In genomic region chr9:44135731-44136411, GRCm38 (mm10) we compare ENCODE assay signal across 8 mouse cellular contexts. TPM values are rescaled to one million over a fixed set of nuclear protein-coding genes. Genes with fewer than 3 reads are reported as not detected.
DNase-seq lines count a peak whose midpoint lies in the region; ATAC-seq lines count a peak whose summit lies in the region.

No protein-coding gene starts in this region.

- DNase-seq in lung, postnatal 36 days: no peak
- no peak for DNase-seq in embryonic facial prominence, embryonic 11.5 days (ENCODE audit: low spot score)
- DNase-seq in gastrocnemius, adult 8-10 months (ENCODE audit: low spot score in 2 of 2): no peak
- DNase-seq in yolk sac, embryonic 10.5 days (ENCODE audit: low spot score): no peak
- no peak for DNase-seq in c-Kit-positive CD71-positive TER-119-positive erythroid progenitor cells, embryonic 14.5 days (ENCODE audit: low spot score)

- peak overlapping the region; percentile 70 for H3K4me3 ChIP-seq in lung, embryonic 15.5 days
- peak overlapping the region; percentile 58 for H3K4me3 ChIP-seq in embryonic facial prominence, embryonic 11.5 days (ENCODE audit: low read depth, low read length)
- peak overlapping the region; percentile 75 for H3K4me3 ChIP-seq in intestine, embryonic 16.5 days (ENCODE audit: low read length)
- H3K4me3 ChIP-seq in neural tube, embryonic 15.5 days (replicated peaks): peak overlapping the region; percentile 46

- peak overlapping the region; percentile 95 for H3K4me2 ChIP-seq in lung, embryonic 15.5 days
- peak overlapping the region; percentile 90 for H3K4me2 ChIP-seq in embryonic facial prominence, embryonic 11.5 days (ENCODE audit: low read depth, low read length)
- H3K4me2 ChIP-seq in intestine, embryonic 16.5 days (ENCODE audit: low read depth, low read length): peak overlapping the region; percentile 95
- H3K4me2 ChIP-seq in neural tube, embryonic 15.5 days: peak overlapping the region; percentile 83

- peak overlapping the region; percentile 70 for H3K9ac ChIP-seq in lung, embryonic 15.5 days
- peak overlapping the region; percentile 60 for H3K9ac ChIP-seq in embryonic facial prominence, embryonic 11.5 days (replicated peaks; ENCODE audit: low read length)
- H3K9ac ChIP-seq in intestine, embryonic 16.5 days (ENCODE audit: low read depth, low read length): peak overlapping the region; percentile 75
- H3K9ac ChIP-seq in neural tube, embryonic 15.5 days (replicated peaks): peak overlapping the region; percentile 54; the same call in 1 of the 2 replicates

- peaks cover 16% of the 10 kb centered on the region; the same call in 1 of the 2 replicates for H3K27me3 ChIP-seq in lung, embryonic 15.5 days
- peaks cover 25% of the 10 kb centered on the region for H3K27me3 ChIP-seq in embryonic facial prominence, embryonic 11.5 days (ENCODE audit: control insufficient read depth, insufficient read depth, low read length)
- peaks cover 15% of the 10 kb centered on the region for H3K27me3 ChIP-seq in intestine, embryonic 16.5 days (replicated peaks; ENCODE audit: control insufficient read depth, insufficient read depth, low read length)
- peaks cover 57% of the 10 kb centered on the region for H3K27me3 ChIP-seq in neural tube, embryonic 15.5 days (replicated peaks)

- H3K4me1 ChIP-seq in lung, embryonic 15.5 days: peaks cover 58% of the 10 kb centered on the region
- H3K4me1 ChIP-seq in embryonic facial prominence, embryonic 11.5 days (ENCODE audit: control insufficient read depth, insufficient read depth, low read length): peaks cover 5% of the 10 kb centered on the region
- peaks cover 32% of the 10 kb centered on the region for H3K4me1 ChIP-seq in intestine, embryonic 16.5 days (ENCODE audit: control insufficient read depth, insufficient read depth, low read length)
- H3K4me1 ChIP-seq in neural tube, embryonic 15.5 days: peaks cover 33% of the 10 kb centered on the region

- H3K36me3 ChIP-seq in lung, embryonic 15.5 days: peaks cover 19% of the 10 kb centered on the region
- H3K36me3 ChIP-seq in embryonic facial prominence, embryonic 11.5 days (replicated peaks; ENCODE audit: control insufficient read depth, insufficient read depth, low read depth, low read length): no peaks in the 10 kb centered on the region
- no peaks in the 10 kb centered on the region for H3K36me3 ChIP-seq in intestine, embryonic 16.5 days (ENCODE audit: control insufficient read depth, insufficient read depth, low read length)
- H3K36me3 ChIP-seq in neural tube, embryonic 15.5 days: no peaks in the 10 kb centered on the region

- H3K27ac ChIP-seq in lung, embryonic 15.5 days: peak overlapping the region; percentile 87
- no peak overlapping the region for H3K27ac ChIP-seq in embryonic facial prominence, embryonic 11.5 days (replicated peaks; ENCODE audit: low read depth, low read length)
- peak overlapping the region; percentile 77 for H3K27ac ChIP-seq in intestine, embryonic 16.5 days (ENCODE audit: low read length)
- peak overlapping the region; percentile 58 for H3K27ac ChIP-seq in neural tube, embryonic 15.5 days (replicated peaks)

- peak; percentile 24; the same call in 1 of the 2 replicates for ATAC-seq in lung, embryonic 15.5 days (ENCODE audit: borderline replicate concordance, extremely low read depth, low FRiP score, low TSS enrichment)
- ATAC-seq in embryonic facial prominence, embryonic 11.5 days (replicated peaks; ENCODE audit: insufficient number of reproducible peaks, low FRiP score, low TSS enrichment, low read depth): no peak
- ATAC-seq in intestine, embryonic 16.5 days: peak; percentile 22; the same call in 1 of the 2 replicates
- ATAC-seq in neural tube, embryonic 15.5 days (ENCODE audit: low FRiP score): no peak

- H3K9me3 ChIP-seq in lung, embryonic 15.5 days: no peaks in the 10 kb centered on the region
- H3K9me3 ChIP-seq in embryonic facial prominence, embryonic 11.5 days (replicated peaks; ENCODE audit: control insufficient read depth, low read length): no peaks in the 10 kb centered on the region
- H3K9me3 ChIP-seq in intestine, embryonic 16.5 days (ENCODE audit: control insufficient read depth, low read length): no peaks in the 10 kb centered on the region
- no peaks in the 10 kb centered on the region for H3K9me3 ChIP-seq in neural tube, embryonic 15.5 days (replicated peaks)

- 22% methylated on average over 7 of the region's 7 CpGs for WGBS in lung, embryonic 15.5 days
- 57% methylated on average over 7 of the region's 7 CpGs for WGBS in embryonic facial prominence, embryonic 11.5 days
- WGBS in intestine, embryonic 16.5 days: 42% methylated on average over 7 of the region's 7 CpGs
- 47% methylated on average over 7 of the region's 7 CpGs for WGBS in neural tube, embryonic 15.5 days

RNA-seq across cellular contexts. Expression of gene Mcam, which starts 1.6 kb away (rescaled TPM):
- 86.2 and 92.9 TPM in 2 replicates for polyA plus RNA-seq in lung, embryonic 15.5 days (2015; fragmentation: Nextera tagmentation; extraction: Ambion mirVana)
- 18.3 and 20.1 TPM in 2 replicates for polyA plus RNA-seq in embryonic facial prominence, embryonic 11.5 days (2014; fragmentation: Nextera tagmentation; extraction: Ambion mirVana)
- 42.9 and 45.1 TPM in 2 replicates for polyA plus RNA-seq in intestine, embryonic 16.5 days (2015; fragmentation: Nextera tagmentation; extraction: Ambion mirVana)
- polyA plus RNA-seq in neural tube, embryonic 15.5 days (2015; fragmentation: Nextera tagmentation; extraction: Ambion mirVana): 17.3 and 22.6 TPM in 2 replicates
- total RNA-seq in gastrocnemius, adult 8-10 months (2022): 10 to 100 TPM; 15.4 to 33.9 (median 26.2) TPM

RNA-seq across cellular contexts. Expression of gene Rnf26, which starts 22.6 kb away (rescaled TPM):
- polyA plus RNA-seq in lung, embryonic 15.5 days (2015; fragmentation: Nextera tagmentation; extraction: Ambion mirVana): 69.9 and 71.4 TPM in 2 replicates
- 59.5 and 65.9 TPM in 2 replicates for polyA plus RNA-seq in embryonic facial prominence, embryonic 11.5 days (2014; fragmentation: Nextera tagmentation; extraction: Ambion mirVana)
- polyA plus RNA-seq in intestine, embryonic 16.5 days (2015; fragmentation: Nextera tagmentation; extraction: Ambion mirVana): 45.4 and 48.1 TPM in 2 replicates
- polyA plus RNA-seq in neural tube, embryonic 15.5 days (2015; fragmentation: Nextera tagmentation; extraction: Ambion mirVana): 33.7 and 42.5 TPM in 2 replicates
- total RNA-seq in gastrocnemius, adult 8-10 months (2022): 1 to 10 TPM; 1.7 to 2.9 (median 2.6) TPM

RNA-seq across cellular contexts. Expression of gene Gm49380, which starts 22.6 kb away (rescaled TPM):
- 0.17 and 0.21 TPM in 2 replicates for polyA plus RNA-seq in lung, embryonic 15.5 days (2015; fragmentation: Nextera tagmentation; extraction: Ambion mirVana)
- 0.08 TPM in 1 of 2 replicates, not detected in the other for polyA plus RNA-seq in embryonic facial prominence, embryonic 11.5 days (2014; fragmentation: Nextera tagmentation; extraction: Ambion mirVana)
- 0.05 and 0.12 TPM in 2 replicates for polyA plus RNA-seq in intestine, embryonic 16.5 days (2015; fragmentation: Nextera tagmentation; extraction: Ambion mirVana)
- 0.15 and 0.58 TPM in 2 replicates for polyA plus RNA-seq in neural tube, embryonic 15.5 days (2015; fragmentation: Nextera tagmentation; extraction: Ambion mirVana)
- under 1 TPM; 0.31 to 0.60 (median 0.38) TPM for total RNA-seq in gastrocnemius, adult 8-10 months (2022)

RNA-seq across cellular contexts. Expression of gene C1qtnf5, which starts 28.8 kb away (rescaled TPM):
- 6.3 and 6.5 TPM in 2 replicates for polyA plus RNA-seq in lung, embryonic 15.5 days (2015; fragmentation: Nextera tagmentation; extraction: Ambion mirVana)
- polyA plus RNA-seq in embryonic facial prominence, embryonic 11.5 days (2014; fragmentation: Nextera tagmentation; extraction: Ambion mirVana): 0.53 and 0.56 TPM in 2 replicates
- polyA plus RNA-seq in intestine, embryonic 16.5 days (2015; fragmentation: Nextera tagmentation; extraction: Ambion mirVana): 2.7 and 3.0 TPM in 2 replicates
- polyA plus RNA-seq in neural tube, embryonic 15.5 days (2015; fragmentation: Nextera tagmentation; extraction: Ambion mirVana): 5.8 and 9.3 TPM in 2 replicates
- 1 to 10 TPM; 1.6 to 4.2 (median 3.0) TPM for total RNA-seq in gastrocnemius, adult 8-10 months (2022)

RNA-seq across cellular contexts. Expression of gene Mfrp, which starts 34.3 kb away (rescaled TPM):
- polyA plus RNA-seq in lung, embryonic 15.5 days (2015; fragmentation: Nextera tagmentation; extraction: Ambion mirVana): 0.14 and 0.28 TPM in 2 replicates
- polyA plus RNA-seq in embryonic facial prominence, embryonic 11.5 days (2014; fragmentation: Nextera tagmentation; extraction: Ambion mirVana): 0.17 and 0.32 TPM in 2 replicates
- 0.18 and 0.24 TPM in 2 replicates for polyA plus RNA-seq in intestine, embryonic 16.5 days (2015; fragmentation: Nextera tagmentation; extraction: Ambion mirVana)
- 0.08 and 0.28 TPM in 2 replicates for polyA plus RNA-seq in neural tube, embryonic 15.5 days (2015; fragmentation: Nextera tagmentation; extraction: Ambion mirVana)
- not detected for total RNA-seq in gastrocnemius, adult 8-10 months (2022)

Comparison
In these comparisons a context has a peak if more than half of its experiments do, and no peak if none do; other contexts are left out.
1. ATAC-seq: peak in lung, embryonic 15.5 days (single experiment) and intestine, embryonic 16.5 days (single experiment); none in embryonic facial prominence, embryonic 11.5 days (single experiment) and neural tube, embryonic 15.5 days (single experiment).
2. Peak in every context shown above with its lines, with median percentiles within 50 percentile points of each other: H3K4me2 ChIP-seq, H3K4me3 ChIP-seq and H3K9ac ChIP-seq.